Mouse (Mus musculus) E14TG2a.4 (cell line): ENCODE data around the gene Mmd.

Experiments used
- H3K27me3 ChIP-seq: 2 replicates; pipeline ENCODE4 v1.6.1; 2014; ENCODE audit warnings: low read length, control low read depth; ENCODE audit not compliant: insufficient read depth
- H3K36me3 ChIP-seq: 2 replicates; pipeline ENCODE4 v1.6.1; 2014; ENCODE audit warnings: low read length, control low read depth; ENCODE audit not compliant: insufficient read depth
- H3K4me1 ChIP-seq: replicated peaks from 2 replicates; pipeline ENCODE4 v1.6.1; 2014; ENCODE audit warnings: low read depth, low read length, control low read depth
- H3K4me3 ChIP-seq: replicated peaks from 2 replicates; pipeline ENCODE4 v1.5.1; 2014; ENCODE audit warnings: mild to moderate bottlenecking, low read length
- H3K9me3 ChIP-seq: 2 replicates; pipeline ENCODE4 v1.6.1; 2014; ENCODE audit warnings: low read length, control low read depth
- CTCF ChIP-seq: conservative IDR thresholded peaks from 2 replicates; pipeline ENCODE4 v1.5.1; 2014; ENCODE audit warnings: low read length
- NANOG ChIP-seq: IDR thresholded peaks from 2 replicates; pipeline ENCODE4 v1.6.1; 2014; ENCODE audit warnings: borderline replicate concordance, low read length, mixed read lengths
- POU5F1 ChIP-seq: IDR thresholded peaks from 2 replicates; pipeline ENCODE4 v1.6.1; 2014; ENCODE audit warnings: low read length, borderline replicate concordance

Mmd gene

GRCm38 (mm10) chr11:90255687-90256086, 6.4 kb downstream of the Mmd start:
- H3K27me3 ChIP-seq = peaks cover 24% of the 10 kb centered on the region
- H3K4me3 ChIP-seq = no peak overlapping the region
- TF ChIP-seq CTCF = no peak
- TF ChIP-seq POU5F1 = no peak
- TF ChIP-seq NANOG = no peak
- peaks cover 4% of the 10 kb centered on the region; the same call in 1 of the 2 replicates for H3K4me1 ChIP-seq
- no peaks in the 10 kb centered on the region for H3K9me3 ChIP-seq
- no peaks in the 10 kb centered on the region for H3K36me3 ChIP-seq

- TF ChIP-seq POU5F1 = no peak
- TF ChIP-seq CTCF = no peak
- TF ChIP-seq NANOG = no peak
- H3K9me3 ChIP-seq = no peaks in the 10 kb centered on the region
- no peak overlapping the region for H3K4me3 ChIP-seq
- peaks cover 16% of the 10 kb centered on the region; the same call in 1 of the 2 replicates for H3K27me3 ChIP-seq
- H3K36me3 ChIP-seq = no peaks in the 10 kb centered on the region
- 0 out of 2 replicates have a peak, but pooled peaks cover 3% of the 10 kb centered on the region for H3K4me1 ChIP-seq
Measured at GRCm38 (mm10) chr11:90256833-90257525, 7.7 kb downstream of the Mmd start.

- no peaks in the 10 kb centered on the region for H3K36me3 ChIP-seq
- H3K9me3 ChIP-seq = no peaks in the 10 kb centered on the region
- no peak overlapping the region for H3K4me3 ChIP-seq
- 0 out of 2 replicates have a peak, but pooled peaks cover 3% of the 10 kb centered on the region for H3K4me1 ChIP-seq
- TF ChIP-seq POU5F1 = no peak
- TF ChIP-seq CTCF = no peak
- peaks cover 11% of the 10 kb centered on the region; the same call in 1 of the 2 replicates for H3K27me3 ChIP-seq
Measured at GRCm38 (mm10) chr11:90258321-90258927, 9.2 kb downstream of the Mmd start.

DNA sequence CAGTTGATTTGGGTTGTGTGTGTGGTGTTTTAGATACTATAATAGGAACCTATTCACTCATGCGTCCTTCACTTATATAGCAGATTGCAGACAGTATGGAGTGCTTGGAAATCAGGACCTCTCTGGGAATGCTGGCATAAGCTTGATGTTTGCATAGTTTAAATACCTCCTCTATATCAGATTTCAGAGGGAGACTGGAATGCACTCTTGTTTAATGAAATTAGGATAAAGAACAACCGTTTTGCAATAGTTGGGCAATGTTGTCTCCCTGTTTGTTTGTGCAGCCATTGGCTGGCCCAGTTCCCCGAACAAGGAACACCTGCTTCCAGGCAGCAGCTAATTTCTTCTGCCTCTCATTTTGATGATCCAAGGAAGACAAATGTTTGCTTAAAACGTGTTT, 9.8 kb downstream of the Mmd start:
- no peak overlapping the region for H3K4me3 ChIP-seq
- no peak for TF ChIP-seq POU5F1
- peaks cover 11% of the 10 kb centered on the region; the same call in 1 of the 2 replicates for H3K27me3 ChIP-seq
- no peaks in the 10 kb centered on the region for H3K36me3 ChIP-seq
- 0 out of 2 replicates have a peak, but pooled peaks cover 3% of the 10 kb centered on the region for H3K4me1 ChIP-seq
- no peaks in the 10 kb centered on the region for H3K9me3 ChIP-seq

GRCm38 (mm10) chr11:90259826-90260225, 10.6 kb downstream of the Mmd start:
- no peaks in the 10 kb centered on the region for H3K9me3 ChIP-seq
- TF ChIP-seq NANOG (no peak), CTCF (no peak), POU5F1 (no peak)
- H3K36me3 ChIP-seq = no peaks in the 10 kb centered on the region
- H3K4me1 ChIP-seq = 0 out of 2 replicates have a peak, but pooled peaks cover 3% of the 10 kb centered on the region
- H3K27me3 ChIP-seq = peaks cover 3% of the 10 kb centered on the region; the same call in 1 of the 2 replicates
- no peak overlapping the region for H3K4me3 ChIP-seq

GRCm38 (mm10) chr11:90264180-90264579, 14.9 kb downstream of the Mmd start:
- no peak for TF ChIP-seq CTCF
- no peak for TF ChIP-seq POU5F1
- no peak for TF ChIP-seq NANOG

DNA sequence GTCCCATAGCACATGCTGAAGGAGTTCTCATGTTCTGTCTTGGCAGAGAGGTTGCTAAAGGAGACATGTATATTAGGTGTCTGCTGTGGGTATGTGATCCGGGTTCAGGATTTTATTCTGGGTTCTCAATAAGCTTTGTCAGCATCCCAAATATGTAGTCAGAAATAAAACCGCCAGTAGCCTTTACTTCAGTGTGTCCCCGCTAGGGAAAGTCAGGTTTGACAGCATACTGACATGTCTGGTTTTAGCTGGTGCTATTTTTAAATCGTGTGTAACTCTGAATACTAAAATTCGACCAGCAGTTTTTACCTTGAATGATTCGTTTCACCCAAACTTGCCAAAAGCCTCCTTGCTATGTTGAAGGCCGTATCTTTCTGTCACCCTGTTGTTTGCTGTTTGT, 16.3 kb downstream of the Mmd start:
- no peaks in the 10 kb centered on the region for H3K36me3 ChIP-seq
- no peaks in the 10 kb centered on the region for H3K9me3 ChIP-seq
- no peaks in the 10 kb centered on the region for H3K27me3 ChIP-seq
- H3K4me3 ChIP-seq = no peak overlapping the region
- no peak for TF ChIP-seq NANOG
- no peak for TF ChIP-seq CTCF
- TF ChIP-seq POU5F1 = no peak
- peaks cover 6% of the 10 kb centered on the region for H3K4me1 ChIP-seq

More at GRCm38 (mm10) chr11:90264180-90264579, 14.9 kb downstream of the Mmd start:
- H3K36me3 ChIP-seq = no peaks in the 10 kb centered on the region
- H3K4me3 ChIP-seq = no peak overlapping the region
- no peaks in the 10 kb centered on the region for H3K4me1 ChIP-seq
- H3K27me3 ChIP-seq = no peaks in the 10 kb centered on the region
- no peaks in the 10 kb centered on the region for H3K9me3 ChIP-seq

DNA sequence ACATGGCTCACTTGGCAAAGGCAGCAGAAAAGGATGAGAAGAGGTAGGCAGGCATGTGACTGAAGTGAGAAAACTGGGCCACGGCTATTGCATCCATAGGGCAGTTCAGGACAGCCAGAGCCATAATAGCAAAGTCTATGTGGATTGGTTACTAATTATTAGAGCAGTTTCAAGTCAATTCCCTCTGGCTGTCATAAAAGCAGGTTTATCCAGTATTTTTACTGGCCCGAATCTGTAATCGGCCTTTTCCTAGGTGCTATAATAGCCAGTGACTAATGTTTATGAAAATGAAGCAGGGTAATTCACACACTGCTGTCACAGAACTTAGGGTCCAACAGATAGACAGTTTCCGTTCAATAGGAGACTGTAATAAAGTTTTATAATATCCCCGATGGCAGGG, 19.7 kb downstream of the Mmd start:
- Histone ChIP-seq H3K9me3 (no peaks in the 10 kb centered on the region), H3K27me3 (no peaks in the 10 kb centered on the region), H3K4me1 (peaks cover 6% of the 10 kb centered on the region), H3K36me3 (no peaks in the 10 kb centered on the region), H3K4me3 (no peak overlapping the region)
- TF ChIP-seq CTCF (no peak), POU5F1 (no peak), NANOG (no peak)
